Mouse (Mus musculus) erythroblast, embryonic 14.5 days (primary cell): ENCODE measurements around the gene Tnf.

ENCODE experiments used
- GATA1 ChIP-seq: IDR thresholded peaks from 2 replicates; pipeline ENCODE4 v1.6.1; 2012; ENCODE audit warnings: low read length, inconsistent platforms, mixed read lengths
- TAL1 ChIP-seq: IDR thresholded peaks from 3 replicates; pipeline ENCODE4 v1.6.1; 2012; ENCODE audit warnings: low read length, inconsistent platforms, mixed read lengths

DNA sequence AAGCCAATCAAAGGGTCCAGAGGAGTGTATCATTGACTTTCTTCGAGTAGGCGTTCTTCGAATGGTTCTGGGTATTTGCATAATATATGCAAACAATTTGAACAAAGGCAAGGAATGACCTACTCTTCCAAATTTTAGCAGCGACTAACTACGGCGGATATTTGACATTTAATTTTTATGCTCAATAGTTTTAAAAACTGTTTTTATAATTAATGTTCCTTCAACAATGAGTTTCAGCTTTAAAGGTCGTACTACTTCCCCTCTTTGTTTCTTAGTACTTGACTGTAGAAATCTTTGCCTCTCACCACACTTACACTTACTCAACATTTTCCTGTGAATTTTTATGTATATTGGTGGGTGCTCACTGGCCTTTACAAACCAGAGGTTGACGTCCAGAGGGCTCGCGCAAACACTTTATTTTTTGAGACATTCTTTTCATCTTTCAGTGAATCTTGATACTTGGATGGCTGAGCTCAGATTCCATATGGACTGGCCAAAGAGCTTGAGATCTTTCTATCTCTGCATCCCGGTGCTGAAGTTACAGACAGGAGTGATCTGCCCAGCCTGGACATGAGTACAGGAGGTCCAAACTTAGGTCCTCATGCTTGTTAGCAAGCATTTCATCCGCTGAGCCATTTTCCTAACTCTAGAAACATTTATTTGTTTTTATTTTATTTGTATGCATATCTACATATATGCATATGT lies 36.2 kb downstream of the Tnf start:
- no peak for TF ChIP-seq GATA1
- no peak for TF ChIP-seq TAL1
